Mouse (Mus musculus): ENCODE measurements around the gene Taf4. TPM values are rescaled to one million over a fixed set of nuclear protein-coding genes. Genes with fewer than 3 reads are reported as not detected.

Taf4 gene
- total RNA-seq (2014; fragmentation: Nextera tagmentation) (22.1 and 31.5 TPM in 2 replicates), total RNA-seq (2017) (20.1 and 28.4 TPM in 2 replicates)

DNA sequence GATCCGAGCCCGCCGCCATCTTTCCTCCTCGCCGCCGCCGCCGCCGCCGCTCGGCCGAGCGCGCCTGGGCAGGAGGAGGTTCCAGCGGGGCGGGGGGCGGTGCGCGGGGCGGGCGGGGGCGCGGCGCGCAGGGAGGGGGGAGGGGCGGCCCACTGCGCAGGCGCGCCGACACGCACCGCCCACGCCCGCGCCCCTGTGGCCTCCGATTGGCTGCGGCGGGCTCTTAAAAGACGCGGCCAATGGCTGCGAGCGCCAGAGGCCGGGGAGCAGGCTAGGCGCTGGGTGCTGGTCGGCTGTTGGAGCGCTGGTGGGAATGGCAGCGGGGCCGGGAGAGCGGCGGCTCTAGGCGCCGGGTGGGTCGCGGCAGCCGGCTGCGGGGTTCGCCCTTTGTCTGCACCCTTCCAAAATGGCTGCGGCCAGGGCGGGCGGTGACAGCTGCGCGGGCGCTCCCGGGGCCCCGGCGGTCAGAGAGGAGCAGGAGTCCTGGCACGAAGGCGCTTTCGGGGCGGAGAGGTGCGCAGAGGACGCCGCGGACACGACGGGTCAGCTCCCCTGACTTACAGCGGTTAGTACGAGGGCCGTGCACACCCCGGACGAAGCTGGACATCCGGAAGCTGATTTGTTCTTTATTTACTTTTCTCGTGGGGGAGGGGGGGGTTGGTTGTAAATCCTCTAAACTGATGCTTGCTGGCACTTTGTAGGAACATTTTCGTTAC lies at the start of gene Taf4:
TSS of gene Taf4 (minus strand) at position 19 of the 716 bp plus-strand sequence.
- peak; percentile 74 for ATAC-seq (replicated peaks; ENCODE audit: low FRiP score, low TSS enrichment, poor library complexity, severe bottlenecking)

GRCm38 (mm10) chr2:180025861-180026200 lies 49.4 kb upstream of the Taf4 start:
- no peak for ATAC-seq (replicated peaks; ENCODE audit: low FRiP score, low TSS enrichment, poor library complexity, severe bottlenecking)

DNA sequence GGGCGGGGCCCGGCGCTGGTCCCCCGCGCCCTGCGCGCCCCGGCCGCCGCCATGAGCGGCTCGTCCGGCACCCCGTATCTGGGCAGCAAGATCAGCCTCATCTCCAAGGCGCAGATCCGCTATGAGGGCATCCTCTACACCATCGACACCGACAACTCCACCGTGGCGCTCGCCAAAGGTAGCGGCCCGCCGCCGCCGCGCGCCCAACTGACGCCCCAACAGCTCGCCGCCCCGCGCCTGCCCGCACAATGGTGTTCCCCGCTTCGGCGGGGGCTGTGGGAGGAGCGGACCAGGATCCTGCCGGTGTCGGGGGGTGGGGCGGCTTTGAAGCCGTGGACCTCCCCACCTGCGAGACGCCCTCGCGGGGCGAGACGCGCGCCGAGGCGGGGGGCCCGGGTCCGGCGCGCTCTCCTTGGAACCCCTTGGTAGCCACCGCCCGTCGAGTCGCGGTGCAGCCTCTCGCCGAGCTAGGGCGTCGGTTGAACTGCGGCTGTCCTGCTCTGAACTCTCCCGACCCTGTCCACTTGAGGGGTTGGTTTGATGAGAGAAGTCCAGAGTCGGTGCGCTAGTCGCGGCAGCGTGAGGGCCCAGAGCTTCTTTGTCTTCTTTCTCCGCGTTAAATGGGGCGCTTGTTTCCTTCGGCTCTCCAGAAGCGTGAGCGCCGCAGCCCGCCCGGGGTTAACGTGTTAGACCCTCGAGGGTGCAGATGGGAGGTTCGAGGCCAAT lies 48.9 kb upstream of the Taf4 start:
- ATAC-seq (replicated peaks; ENCODE audit: low FRiP score, low TSS enrichment, poor library complexity, severe bottlenecking) = no peak; the same call in 1 of the 2 replicates

DNA sequence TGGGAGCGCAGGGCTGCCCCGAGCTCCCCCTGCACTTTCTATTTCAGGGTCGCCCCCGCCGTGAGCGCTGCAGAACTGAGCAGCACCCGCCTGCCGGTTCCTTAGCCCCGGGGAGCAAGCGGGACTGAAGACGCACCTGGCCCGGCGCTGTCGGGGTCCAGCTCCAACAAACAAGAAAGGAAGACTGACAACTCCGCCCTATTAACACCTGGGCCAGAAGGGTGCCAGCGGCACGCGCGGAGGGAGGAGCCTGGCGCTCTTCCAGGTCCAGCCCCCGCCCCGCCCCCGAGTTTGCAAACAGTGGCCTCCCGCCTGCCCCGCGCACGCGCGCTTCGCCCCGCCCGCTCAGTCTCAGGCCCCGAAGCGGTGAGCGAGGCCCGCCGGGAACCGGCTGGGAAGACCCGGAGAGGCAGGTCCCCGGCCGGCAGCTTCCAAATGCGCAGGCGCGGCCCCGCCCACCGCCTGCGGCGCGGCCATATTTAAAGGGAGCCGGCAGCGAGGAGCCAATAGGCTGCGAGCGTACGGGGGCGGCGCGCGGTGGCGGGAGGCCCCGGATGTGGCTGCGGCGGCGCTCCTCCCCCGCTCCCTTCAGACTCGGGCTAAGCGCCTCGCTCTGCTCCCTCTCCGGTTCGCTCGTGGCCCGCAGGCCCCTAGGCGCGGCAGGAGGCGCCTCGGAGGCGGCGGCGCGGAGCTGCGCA lies 48.1 kb upstream of the Taf4 start, which contains the start of gene Lsm14b:
TSS of gene Lsm14b (plus strand) at position 587 of the 698 bp plus-strand sequence.
- ATAC-seq (replicated peaks; ENCODE audit: low FRiP score, low TSS enrichment, poor library complexity, severe bottlenecking) = peak; percentile 75

DNA sequence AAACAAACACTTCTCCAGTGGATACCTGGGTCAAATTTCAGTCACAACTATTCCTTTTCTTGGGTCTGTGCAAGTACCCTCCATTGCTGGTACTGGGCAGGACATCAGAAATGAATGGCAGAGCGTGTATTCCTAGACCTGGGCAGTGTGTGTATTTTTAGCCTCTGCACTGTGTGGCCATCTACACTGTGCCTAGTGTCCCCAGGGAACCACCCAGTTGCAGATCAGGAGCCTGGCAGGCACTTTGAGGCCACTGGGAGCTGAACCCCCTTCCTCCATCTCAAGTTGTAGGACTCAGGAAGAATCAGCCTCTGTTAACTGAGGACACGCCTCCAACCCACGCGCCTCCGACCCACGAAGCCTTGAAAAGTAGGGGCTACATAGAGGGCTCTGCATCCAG lies 46.3 kb upstream of the Taf4 start:
- no peak for ATAC-seq (replicated peaks; ENCODE audit: low FRiP score, low TSS enrichment, poor library complexity, severe bottlenecking)

DNA sequence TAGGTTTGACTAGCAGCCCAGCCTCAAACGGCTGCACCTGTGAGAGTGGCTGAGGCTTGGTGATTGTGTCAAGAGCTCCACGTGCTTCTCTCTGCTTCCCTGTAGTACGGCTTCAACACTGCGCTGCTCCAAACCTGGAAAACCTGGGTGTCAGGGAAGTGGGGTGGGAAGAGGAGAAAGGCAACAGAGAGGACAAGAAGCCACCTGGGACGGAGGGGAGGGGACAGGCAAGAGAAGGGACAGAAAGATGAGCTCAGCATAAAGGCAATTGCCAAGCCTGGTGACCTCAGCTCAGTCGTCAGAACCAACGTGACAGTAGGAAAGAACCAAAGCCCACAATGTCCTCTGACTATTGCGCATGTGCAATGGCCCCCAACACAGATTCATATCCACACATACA lies 44.5 kb upstream of the Taf4 start:
- ATAC-seq (replicated peaks; ENCODE audit: low FRiP score, low TSS enrichment, poor library complexity, severe bottlenecking) = no peak

DNA sequence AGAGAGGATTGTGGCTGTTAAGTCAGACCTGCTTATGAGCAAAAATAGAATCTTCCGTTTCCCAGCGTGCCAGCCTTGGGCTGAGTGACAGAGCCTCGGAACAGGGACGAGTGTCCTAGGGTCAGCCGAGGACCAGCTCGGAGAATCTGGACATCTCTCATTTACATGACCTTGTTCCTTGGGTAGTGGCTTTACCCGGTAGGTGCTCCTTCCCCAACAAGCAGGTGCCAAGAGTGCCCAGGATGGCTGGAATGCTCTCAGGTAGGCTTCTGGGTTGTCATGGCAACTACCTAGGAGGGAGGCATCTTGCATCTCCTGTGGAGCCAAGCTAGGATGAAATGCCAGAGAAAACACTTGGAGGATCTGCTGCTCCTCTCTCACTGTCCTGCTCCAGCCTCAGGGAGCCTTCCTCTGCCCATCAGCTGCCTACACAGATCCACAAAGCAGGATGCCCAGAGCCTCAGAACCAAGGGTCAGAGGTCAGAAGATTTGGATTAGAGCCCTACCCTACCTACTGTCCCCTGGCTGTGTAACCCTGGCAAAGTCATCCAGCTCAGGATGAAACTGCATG lies 43.7 kb upstream of the Taf4 start:
- no peak for ATAC-seq (replicated peaks; ENCODE audit: low FRiP score, low TSS enrichment, poor library complexity, severe bottlenecking)

- ATAC-seq (replicated peaks; ENCODE audit: low FRiP score, low TSS enrichment, poor library complexity, severe bottlenecking) = no peak
Observed at GRCm38 (mm10) chr2:180018573-180018972, 42.1 kb upstream of the Taf4 start.

- ATAC-seq (replicated peaks; ENCODE audit: low FRiP score, low TSS enrichment, poor library complexity, severe bottlenecking) = no peak
Observed at GRCm38 (mm10) chr2:180017632-180018031, 41.2 kb upstream of the Taf4 start.

DNA sequence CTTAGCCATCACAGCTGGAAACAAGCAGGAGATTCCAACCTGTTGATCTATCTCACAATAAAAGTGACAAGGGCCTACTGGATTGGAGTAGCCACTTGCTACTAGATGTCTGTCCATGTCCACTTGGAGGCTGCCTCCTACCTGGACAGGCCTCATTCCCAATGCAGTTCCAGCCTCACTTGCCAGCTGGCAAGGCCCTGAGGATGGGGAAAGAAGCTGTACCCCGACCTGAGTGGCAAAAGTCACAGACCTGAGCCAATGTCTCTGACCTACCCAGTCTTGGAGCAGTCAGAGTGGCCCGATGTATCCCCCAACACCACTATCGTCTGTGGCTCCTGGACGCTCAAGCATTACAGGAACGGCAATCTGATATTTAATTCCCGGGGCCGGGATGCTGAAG lies 37.2 kb upstream of the Taf4 start:
- ATAC-seq (replicated peaks; ENCODE audit: low FRiP score, low TSS enrichment, poor library complexity, severe bottlenecking) = no peak

- no peak for ATAC-seq (replicated peaks; ENCODE audit: low FRiP score, low TSS enrichment, poor library complexity, severe bottlenecking)
Observed at GRCm38 (mm10) chr2:180011370-180011769, 34.9 kb upstream of the Taf4 start.

DNA sequence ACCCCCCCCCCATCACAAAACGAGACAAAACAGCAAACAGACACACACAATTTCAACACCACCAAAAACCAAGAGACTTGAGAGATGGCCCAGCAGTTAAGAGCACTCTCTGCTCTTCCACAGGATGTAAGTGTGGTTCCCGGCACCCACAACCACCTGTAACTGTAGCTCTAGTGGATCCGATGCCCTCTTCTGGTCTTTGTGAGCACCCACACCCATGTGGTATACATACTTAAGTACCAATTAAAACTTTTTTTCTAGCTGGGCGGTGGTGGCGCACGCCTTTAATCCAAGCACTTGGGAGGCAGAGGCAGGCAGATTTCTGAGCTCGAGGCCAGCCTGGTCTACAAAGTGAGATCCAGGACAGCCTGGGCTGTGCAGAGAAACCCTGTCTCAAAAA lies 34.2 kb upstream of the Taf4 start:
- no peak for ATAC-seq (replicated peaks; ENCODE audit: low FRiP score, low TSS enrichment, poor library complexity, severe bottlenecking)

DNA sequence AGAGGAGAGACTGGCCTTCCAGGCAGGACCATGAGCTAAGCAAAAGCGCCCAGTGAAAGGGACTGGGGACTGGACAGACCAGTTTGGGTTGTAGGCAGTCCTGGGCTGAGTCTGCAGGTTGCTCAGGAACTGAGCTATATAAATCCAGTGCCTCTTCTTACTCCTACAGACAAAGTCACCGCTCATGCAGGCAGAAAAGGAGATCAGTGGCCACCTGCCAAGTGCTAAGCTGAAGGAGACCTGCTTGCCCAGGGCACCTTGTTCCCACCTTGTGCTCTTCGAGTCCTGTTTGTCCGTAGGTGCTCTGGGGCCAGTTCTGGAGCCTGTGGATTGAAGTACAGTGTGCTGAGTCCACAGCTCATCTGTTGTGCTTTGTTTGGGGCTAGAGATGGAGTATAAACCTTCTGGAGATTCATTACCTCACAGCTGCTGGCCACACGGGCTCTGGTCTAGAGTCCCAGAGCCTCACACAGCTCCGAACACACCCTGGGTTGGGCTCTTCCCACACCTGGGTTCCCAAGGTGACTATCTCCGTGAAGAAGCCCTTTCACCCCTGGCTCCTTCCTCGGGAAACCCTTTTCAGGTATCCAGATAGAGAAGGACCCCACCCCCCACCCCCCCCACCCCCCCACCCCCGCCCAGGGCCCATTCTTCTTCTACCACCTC lies 30.0 kb upstream of the Taf4 start:
- ATAC-seq (replicated peaks; ENCODE audit: low FRiP score, low TSS enrichment, poor library complexity, severe bottlenecking) = no peak

DNA sequence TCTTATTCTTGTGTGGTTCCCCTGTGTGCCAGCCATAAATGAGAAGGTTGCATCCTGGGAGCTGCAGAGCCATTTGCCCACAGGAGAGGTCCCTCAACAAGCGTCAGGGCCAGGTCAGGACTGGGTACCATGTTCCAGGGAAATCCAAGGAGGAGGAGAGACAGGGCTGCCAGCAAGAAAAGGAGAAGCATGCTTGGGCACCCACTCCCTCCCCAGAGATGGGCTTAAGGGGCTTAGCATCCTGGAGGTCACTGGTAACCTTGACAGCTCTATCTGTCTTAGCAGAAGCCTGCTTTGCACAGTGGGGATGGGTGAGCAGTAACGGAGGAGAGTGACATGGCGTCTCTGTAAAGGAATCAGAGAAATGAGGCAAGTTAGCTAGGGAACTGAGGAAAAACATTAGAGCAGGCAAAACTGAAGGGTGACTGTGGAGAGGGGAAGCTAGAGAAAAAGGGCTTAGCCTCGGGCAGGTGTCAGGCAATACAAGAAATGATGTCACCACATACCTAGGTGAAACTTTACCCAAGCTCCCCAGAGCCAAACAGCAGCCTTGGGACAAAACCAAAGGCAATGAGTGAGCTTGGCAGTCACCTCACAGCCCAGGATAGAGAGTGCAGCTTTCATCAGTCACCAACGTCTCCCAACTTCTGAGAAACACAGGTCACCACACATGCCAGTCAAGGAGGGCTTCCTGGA lies 29.4 kb upstream of the Taf4 start:
- ATAC-seq (replicated peaks; ENCODE audit: low FRiP score, low TSS enrichment, poor library complexity, severe bottlenecking) = no peak

DNA sequence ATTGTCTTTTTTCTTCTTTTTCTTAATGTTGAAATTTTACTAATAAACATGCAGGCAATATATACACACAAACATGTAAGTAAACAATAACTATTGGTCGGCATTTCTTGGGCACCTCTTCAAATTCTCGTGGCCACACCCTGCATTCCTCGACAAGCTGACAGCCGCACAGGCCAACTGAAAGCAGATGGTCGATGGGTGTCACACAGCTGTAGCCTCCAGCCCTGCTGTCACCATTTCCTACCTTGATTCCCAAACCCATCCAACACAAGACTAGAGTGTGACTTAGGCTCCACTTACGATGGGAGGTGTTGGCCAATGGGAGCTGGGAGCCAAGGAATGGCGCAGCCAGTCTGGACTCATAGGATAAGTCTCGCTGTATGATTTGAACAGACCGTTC lies 25.2 kb upstream of the Taf4 start:
- ATAC-seq (replicated peaks; ENCODE audit: low FRiP score, low TSS enrichment, poor library complexity, severe bottlenecking) = no peak

- ATAC-seq (replicated peaks; ENCODE audit: low FRiP score, low TSS enrichment, poor library complexity, severe bottlenecking) = no peak
Observed at GRCm38 (mm10) chr2:179998431-179998830, 22.0 kb upstream of the Taf4 start.

- ATAC-seq (replicated peaks; ENCODE audit: low FRiP score, low TSS enrichment, poor library complexity, severe bottlenecking) = no peak
Observed at GRCm38 (mm10) chr2:179993071-179993470, 16.6 kb upstream of the Taf4 start.

- no peak for ATAC-seq (replicated peaks; ENCODE audit: low FRiP score, low TSS enrichment, poor library complexity, severe bottlenecking)
Observed at GRCm38 (mm10) chr2:179989098-179989497, 12.7 kb upstream of the Taf4 start.

- no peak for ATAC-seq (replicated peaks; ENCODE audit: low FRiP score, low TSS enrichment, poor library complexity, severe bottlenecking)
Observed at GRCm38 (mm10) chr2:179986437-179987022, 10.1 kb upstream of the Taf4 start.

All from megakaryocyte-erythroid progenitor cell, adult 5-6 weeks (primary cell).